Comparison of ENCODE assay signal across 9 mouse cellular contexts in genomic region chr17:47182118-47182517, GRCm38 (mm10).
DNase-seq lines count a peak whose midpoint lies in the region; ATAC-seq lines count a peak whose summit lies in the region.
"Had no signal": no experiment of that assay in that cellular context is flagged by ENCODE, and none has a peak within 500 bp of the region (broad histone marks: within the 10 kb centered on the region; RNA-seq: fewer than 3 reads in every experiment).

No protein-coding gene starts in this region.

- H3K9ac ChIP-seq in forebrain, embryonic 12.5 days = no peak overlapping the region
- H3K9ac ChIP-seq in forebrain, embryonic 14.5 days (ENCODE audit: low read length) = no peak overlapping the region
- H3K9ac ChIP-seq: liver, embryonic 13.5 days had no signal

- WGBS in forebrain, embryonic 12.5 days = 68% methylated on average over 6 of the region's 6 CpGs
- WGBS in forebrain, embryonic 14.5 days = 71% methylated on average over 6 of the region's 6 CpGs

- 0 out of 2 replicates have a peak overlapping the region, but pooled peaks have one; percentile 14 for H3K27ac ChIP-seq in forebrain, embryonic 12.5 days
- no peak overlapping the region for H3K27ac ChIP-seq in forebrain, embryonic 14.5 days (ENCODE audit: low read depth, low read length)
- H3K27ac ChIP-seq: liver, embryonic 13.5 days had no signal

- H3K36me3 ChIP-seq in forebrain, embryonic 12.5 days (replicated peaks) = no peaks in the 10 kb centered on the region
- H3K36me3 ChIP-seq in forebrain, embryonic 14.5 days (ENCODE audit: control insufficient read depth, insufficient read depth, low read length) = no peaks in the 10 kb centered on the region
- H3K36me3 ChIP-seq: liver, embryonic 13.5 days had no signal

- ATAC-seq in forebrain, embryonic 12.5 days (ENCODE audit: low FRiP score) = no peak
- no peak for ATAC-seq in forebrain, embryonic 14.5 days

- H3K27me3 ChIP-seq in forebrain, embryonic 12.5 days = no peaks in the 10 kb centered on the region
- H3K27me3 ChIP-seq in forebrain, embryonic 14.5 days (replicated peaks; ENCODE audit: control insufficient read depth, insufficient read depth, low read length) = no peaks in the 10 kb centered on the region
- H3K27me3 ChIP-seq: liver, embryonic 13.5 days had no signal

- H3K4me1 ChIP-seq in forebrain, embryonic 12.5 days = peaks cover 23% of the 10 kb centered on the region
- H3K4me1 ChIP-seq in forebrain, embryonic 14.5 days (ENCODE audit: control insufficient read depth, insufficient read depth, low read length) = peaks cover 9% of the 10 kb centered on the region; the same call in 1 of the 2 replicates

- no peak for DNase-seq in forebrain, embryonic 14.5 days (ENCODE audit: low spot score)
- DNase-seq in heart, adult 18-20 months = peak; percentile 53 to 74
- DNase-seq in kidney, adult 8-10 months = peak; percentile 23 to 37
- peak; percentile 62 for DNase-seq in lung, postnatal 14 days
- DNase-seq in layer of hippocampus, postnatal 14 days (ENCODE audit: low spot score in 2 of 2) = no peak
- no peak for DNase-seq in cerebellum, postnatal 14 days
- DNase-seq in testis, postnatal 14 days (ENCODE audit: low spot score) = no peak
- DNase-seq: liver, embryonic 13.5 days had no signal

- no peaks in the 10 kb centered on the region for H3K9me3 ChIP-seq in forebrain, embryonic 12.5 days
- no peaks in the 10 kb centered on the region for H3K9me3 ChIP-seq in forebrain, embryonic 14.5 days (replicated peaks; ENCODE audit: control insufficient read depth, low read length)
- H3K9me3 ChIP-seq: liver, embryonic 13.5 days had no signal

- no peak overlapping the region for H3K4me3 ChIP-seq in forebrain, embryonic 12.5 days (replicated peaks)
- no peak overlapping the region for H3K4me3 ChIP-seq in forebrain, embryonic 14.5 days (ENCODE audit: low read depth, low read length)
- H3K4me3 ChIP-seq: liver, embryonic 13.5 days had no signal

- H3K4me2 ChIP-seq in forebrain, embryonic 12.5 days = no peak overlapping the region
- no peak overlapping the region for H3K4me2 ChIP-seq in forebrain, embryonic 14.5 days (ENCODE audit: low read length)
- H3K4me2 ChIP-seq: liver, embryonic 13.5 days had no signal

Comparison
In these comparisons a context has a peak if more than half of its experiments do, and no peak if none do; other contexts are left out.
1. DNase-seq: peak in heart, adult 18-20 months (2 of 2), kidney, adult 8-10 months (2 of 2) and lung, postnatal 14 days (single experiment); none in forebrain, embryonic 14.5 days (single experiment), layer of hippocampus, postnatal 14 days (0 of 2), cerebellum, postnatal 14 days (0 of 2) and testis, postnatal 14 days (single experiment).